Mouse (Mus musculus): ENCODE measurements at regions not wholly inside any gene's neighbourhood (a gene's known extent, or its start where the extent isn't known, plus 50 kb on each side); places are given as distances from the start of the nearest gene placed in this dataset.
A peak's percentile ranks its signal among the peaks of the same experiment; 100 is the strongest.

DNA sequence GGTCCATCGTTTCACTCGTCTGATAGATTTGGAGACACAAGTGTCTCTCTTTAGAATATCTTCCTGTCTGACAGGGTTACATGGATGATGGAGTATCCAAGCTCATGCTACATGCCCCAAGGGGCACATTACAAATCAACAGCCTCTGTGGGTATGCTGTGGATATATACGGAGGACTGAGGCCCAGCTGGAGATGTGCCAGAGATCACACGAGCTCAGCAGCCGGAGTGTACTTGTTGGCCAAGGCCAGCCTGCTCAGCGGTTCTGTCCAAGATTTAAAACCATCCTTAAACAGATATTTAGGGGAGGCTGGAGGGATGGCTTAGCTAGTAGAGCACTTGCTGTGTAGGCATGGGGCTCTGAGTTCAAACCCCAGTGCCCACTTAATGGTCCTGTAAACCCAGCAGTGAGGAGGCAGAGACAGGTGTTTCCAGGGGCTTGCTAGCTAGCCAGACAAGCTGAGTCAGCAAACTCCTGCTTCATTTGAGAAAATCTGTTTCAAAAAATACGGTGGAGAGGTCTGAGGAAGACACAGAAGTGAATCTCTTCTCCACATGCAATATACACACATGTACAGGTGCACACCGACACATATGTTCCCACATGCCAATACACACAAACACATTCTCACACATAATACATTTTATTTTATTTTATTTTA is 85.6 kb upstream of the Aldh1b1 start:
- no peak for DNase-seq

DNA sequence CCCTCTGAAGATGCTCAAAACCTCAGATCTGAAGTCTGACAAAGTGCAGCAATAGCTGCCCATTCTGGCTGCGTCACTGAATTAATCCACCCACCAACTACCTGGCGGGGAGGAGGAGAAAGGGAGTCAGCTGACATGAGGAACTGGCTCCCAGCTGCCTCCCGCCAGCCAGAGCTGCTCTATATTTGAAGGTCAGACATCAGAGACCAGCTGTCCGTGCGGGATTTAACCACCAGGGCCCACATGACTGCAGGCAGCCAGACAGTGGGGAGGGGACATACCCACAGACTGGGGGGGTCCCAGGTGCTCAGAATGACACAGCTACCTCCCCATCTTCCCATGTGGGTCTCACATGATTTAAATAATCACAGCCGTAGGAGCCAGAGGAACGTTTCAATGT is 94.8 kb upstream of the Aldh1b1 start:
- DNase-seq, result no peak

DNA sequence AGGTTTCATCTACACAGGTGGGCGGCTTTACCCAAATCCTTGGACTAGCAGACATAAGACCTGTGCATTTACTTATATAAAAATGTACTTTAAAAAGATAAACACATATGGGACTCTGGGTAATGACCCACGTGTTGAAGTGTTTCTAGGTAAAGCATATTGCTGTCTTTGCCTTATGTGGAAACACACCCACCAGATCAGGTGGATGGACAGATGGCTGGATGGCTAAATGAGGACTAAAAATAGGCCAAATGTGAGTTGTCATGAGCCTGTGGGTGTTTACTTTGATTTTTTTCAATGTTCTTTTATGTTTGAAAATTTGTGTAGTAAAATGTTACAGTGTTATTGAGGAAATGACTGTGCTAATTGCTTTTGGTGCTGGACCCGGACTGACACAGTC is 99.2 kb upstream of the Aldh1b1 start:
- DNase-seq, result no peak

DNA sequence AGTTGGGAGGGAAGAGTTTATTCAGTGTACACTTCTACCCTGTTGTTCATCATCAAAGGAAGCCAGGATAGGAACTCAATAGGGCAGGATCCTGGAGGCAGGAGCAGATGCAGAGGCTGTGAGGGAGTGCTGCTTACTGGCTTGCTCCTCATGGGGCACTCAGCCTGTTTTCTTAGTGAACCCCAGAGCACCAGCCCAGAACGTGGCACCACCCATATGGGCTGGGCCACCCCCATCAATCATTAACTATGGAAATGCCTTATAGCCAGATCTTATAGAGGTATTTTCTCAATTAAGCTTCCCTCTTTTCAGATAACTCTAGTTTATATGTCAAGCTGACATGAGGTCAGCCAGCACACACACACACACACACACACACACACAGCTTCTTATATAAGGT is 103.6 kb upstream of the Aldh1b1 start:
- no peak for DNase-seq

DNA sequence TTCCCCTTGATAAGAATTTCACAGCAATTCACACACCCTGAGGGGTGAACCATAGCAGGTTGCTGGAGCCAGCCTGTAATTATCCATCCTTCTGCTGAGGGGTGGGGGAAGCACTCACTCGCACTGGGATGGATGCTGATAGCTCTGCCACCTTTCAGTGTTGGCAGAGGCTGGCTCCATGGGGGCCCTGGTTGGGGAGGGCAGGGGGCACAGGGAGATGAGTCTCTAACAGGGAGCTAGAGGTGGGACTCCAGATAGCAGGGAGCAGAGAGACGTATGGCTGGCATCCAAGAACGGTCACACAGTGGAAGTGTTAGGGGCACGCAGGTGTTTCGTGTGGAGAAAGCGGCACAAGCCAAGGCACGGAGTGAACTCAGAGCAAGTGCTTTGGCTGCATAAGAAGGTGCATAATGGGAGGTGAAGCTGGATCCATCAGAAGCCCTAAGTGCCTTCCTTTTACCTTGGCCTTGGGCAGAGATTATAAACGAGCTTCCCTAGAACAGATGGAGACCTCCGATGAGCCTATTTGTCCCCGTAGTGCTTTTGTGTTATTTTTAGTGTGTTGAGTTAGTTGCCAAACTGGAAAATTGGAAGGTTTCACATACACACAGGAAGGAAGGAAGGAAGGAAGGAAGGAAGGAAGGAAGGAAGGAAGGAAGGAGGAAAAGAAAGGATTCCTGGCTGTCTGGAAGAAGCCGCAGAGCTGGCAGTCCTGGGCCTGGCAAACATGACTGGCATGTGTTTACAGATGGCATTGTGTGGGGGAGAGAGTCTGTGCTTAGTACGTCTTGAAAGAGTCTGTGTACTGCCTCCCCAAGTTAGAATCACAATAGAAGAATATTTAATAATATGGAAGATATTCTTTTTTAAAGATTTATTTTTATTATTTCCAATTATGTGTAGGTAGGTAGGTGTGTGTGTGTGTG is 108.6 kb upstream of the Aldh1b1 start:
- DNase-seq, result no peak

DNA sequence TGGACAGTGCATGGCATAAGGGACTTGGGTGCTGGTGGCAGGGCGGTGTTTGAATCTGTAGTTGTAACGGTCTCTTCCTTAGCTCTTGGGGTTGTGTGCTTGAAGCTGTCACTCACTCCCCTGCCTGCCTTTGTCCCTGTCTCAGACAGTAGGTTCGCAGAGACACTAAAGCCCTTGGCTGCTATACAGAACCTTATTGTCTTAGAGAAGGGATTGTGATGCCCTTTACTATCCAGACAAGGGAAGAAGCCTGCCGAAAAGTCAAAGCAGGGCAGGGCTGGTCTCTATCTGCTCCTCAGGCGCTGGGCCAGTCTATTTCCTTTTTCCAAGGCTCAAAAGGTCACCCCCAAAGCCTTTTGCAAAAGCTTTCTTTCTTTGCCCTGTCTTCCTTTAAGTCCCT is 109.2 kb upstream of the Aldh1b1 start:
- no peak for DNase-seq

DNA sequence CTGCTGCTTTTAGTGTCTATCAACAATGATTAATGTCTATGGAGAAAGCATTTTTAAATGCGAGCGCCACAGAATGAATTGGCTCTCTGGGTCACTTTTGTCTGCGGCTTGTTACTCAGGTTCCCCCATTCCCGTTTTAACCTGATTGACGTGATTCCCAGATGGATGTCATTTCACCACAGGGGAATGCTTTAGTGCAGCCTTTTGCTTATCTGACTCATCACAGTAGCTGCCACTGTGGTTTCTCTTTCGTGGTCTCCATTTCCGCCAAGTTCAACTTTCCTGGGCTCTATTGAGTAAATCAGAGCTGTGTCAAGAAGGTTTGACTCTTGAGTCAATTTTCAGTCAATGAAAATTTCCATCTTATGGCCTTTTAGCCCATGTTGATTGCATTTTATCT is 110.6 kb upstream of the Aldh1b1 start:
- DNase-seq, result no peak

DNA sequence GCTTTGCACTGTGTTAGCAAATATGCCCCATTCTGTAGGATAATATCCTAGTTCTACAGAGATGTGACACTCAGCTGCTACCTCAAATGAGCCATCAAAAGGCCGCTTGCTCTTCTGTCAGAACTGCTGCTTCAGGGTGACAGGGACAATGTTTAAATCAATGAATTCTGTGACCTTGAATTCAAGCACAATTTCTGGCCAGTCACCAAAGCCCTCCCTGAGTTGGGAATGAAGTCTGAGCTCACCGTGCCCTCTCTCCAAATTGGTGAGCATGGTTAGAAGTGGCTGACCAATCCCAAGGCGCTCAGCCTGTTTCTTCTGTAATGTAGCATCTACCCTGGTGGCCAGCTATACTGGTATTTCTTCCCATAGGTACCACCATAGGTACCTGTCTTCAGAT is 113.8 kb upstream of the Aldh1b1 start:
- DNase-seq, result no peak

DNA sequence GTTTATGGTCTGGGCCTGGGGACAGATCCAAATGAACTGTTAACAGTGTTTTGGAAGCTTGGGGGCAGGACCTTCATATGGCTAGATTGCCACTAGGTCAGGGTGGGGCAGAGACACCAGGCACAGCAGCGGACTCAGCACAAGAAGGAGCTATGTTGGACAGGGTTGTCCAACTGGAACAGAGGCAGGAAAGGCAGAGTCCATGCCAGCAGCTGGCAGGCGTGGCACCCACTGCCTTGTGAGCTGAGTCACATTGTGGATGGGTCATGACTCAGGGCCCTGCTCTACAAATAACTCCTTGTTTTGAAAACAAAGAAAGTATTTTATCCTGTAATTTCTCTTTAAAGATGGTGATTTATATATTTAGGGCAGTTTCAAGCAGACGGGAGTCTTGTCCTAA is 115.6 kb upstream of the Aldh1b1 start:
- no peak for DNase-seq

DNA sequence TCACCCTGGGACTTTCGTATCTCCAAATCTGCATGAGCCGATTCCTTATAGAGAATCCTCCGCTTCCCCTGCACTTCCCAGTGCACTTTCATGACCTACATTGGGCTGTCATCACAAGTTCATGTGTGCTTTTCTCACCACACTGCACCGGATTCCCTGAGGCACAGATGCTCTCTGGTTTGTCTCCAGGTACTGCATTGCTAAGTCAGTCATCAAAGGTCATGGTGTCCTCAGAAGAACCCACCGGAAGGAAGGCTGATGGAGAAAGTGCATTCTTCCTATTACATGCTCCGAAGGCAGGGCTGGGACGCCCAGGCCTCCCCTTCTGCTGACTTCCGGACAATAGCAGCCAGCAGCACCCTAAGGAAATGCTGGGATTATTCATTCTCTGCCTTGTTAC is 116.1 kb upstream of the Aldh1b1 start:
- DNase-seq, result no peak

DNA sequence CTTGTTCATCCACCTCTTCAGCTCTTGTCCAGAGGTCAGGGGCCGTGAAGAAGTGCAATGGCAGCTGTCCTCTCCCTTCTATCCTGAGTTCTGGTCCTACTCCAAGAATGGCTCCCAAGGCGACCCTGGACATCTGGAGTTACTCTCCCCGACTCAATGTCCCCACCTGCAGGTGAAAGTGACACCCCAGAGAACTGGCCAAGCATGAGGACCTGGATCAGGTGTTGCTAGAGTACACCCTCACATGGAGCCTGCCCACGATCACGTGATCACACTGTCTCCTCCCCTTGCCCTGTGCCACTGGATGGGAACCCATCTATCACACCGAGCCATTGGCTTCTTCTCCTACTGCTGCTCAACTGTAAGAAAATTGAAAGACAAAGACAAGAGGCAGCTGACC is 122.7 kb upstream of the Aldh1b1 start:
- no peak for DNase-seq

DNA sequence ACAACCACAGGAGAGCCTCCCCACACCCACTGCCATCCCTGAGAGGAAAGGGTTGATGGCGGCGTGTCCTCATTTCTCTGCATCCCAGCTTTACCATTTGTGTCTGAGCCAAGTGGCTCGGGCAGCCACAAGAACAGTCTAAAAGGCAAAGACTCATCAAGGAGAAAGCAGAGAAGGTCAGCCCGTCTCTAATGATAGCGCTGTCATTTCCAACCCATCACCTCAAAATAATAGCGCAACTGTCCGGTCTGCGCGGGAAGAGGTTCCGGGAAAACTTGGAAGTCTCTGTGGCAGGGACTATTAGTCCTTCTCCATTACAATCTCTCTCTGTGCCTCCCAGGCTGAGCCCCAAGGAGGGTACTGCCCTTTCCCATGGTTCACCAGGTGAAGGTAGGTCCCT is 124.5 kb upstream of the Aldh1b1 start:
- no peak for DNase-seq

DNA sequence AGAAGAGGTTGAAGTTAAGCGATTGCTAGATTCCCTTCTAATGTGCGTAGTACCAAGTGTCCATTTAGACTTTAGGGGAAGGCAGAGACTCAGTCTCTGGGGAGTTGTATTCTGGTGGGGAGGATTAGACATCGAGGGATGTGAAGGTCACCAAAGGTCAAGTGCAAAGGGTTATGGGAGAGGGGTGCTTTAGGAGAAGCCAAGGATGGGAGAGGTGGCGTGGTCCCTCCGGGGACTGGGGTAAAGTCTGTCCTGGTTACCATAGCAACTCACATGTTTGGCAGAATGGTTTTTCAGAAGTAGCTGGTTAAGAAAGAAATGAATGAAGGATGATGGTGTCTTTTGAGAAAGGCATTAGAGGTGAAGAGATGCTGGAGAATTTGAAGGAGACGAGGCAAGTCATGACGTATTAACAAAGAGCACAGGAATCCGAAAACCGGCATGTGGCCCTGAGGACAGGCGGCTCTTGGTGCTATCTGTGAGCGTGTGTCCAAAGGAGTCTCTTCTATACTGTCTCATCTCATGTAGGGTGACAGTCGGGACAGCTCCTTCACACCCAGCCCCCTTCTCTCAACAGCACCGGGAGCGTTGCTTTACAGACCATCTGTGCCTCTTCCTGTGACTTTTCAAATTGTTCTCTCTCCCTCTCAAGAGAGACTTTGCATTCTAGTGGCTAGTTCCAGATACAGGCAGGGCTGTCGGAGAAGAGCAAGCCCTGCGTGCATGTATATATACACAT is 125.6 kb upstream of the Aldh1b1 start:
- DNase-seq, result peak; percentile 12

DNA sequence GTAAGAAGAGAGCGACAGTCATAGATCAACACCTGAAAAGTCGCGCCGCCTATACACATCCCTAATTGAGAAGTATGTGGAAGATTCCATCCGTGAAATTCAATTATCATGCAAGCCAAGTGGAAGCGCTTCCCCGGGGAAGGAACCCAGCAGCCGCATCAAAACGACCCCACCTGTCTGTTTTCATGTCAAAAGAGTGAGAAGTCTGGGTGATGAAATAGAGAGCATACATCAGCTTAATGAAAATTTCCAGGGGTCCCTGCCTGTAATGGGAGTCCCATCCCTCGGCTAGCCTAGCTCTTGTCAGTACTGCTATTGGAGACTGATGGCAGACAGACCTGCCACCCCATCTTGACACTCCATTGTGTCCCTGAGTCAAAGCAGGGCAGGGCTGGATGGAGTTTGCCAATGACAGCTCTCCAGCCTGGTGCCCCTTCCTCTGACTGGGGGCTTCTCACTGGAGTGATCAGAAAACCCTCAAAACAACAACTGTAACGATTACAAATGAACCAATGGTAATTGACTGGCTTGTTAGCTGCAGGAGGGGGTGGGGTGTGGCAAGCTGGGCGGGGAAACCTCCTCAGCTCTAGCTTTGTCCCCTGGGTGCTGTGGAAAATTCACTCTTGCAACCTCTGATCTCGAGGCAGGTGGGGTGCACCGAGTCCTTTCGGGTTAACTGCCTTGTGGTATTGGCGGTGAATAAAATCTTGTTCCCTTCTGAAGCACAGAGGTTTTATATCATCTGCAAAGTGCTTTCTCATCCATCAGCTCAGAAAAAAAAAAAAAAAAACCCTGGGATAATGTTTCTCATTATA is 126.4 kb upstream of the Aldh1b1 start:
- peak; percentile 27 for DNase-seq

DNA sequence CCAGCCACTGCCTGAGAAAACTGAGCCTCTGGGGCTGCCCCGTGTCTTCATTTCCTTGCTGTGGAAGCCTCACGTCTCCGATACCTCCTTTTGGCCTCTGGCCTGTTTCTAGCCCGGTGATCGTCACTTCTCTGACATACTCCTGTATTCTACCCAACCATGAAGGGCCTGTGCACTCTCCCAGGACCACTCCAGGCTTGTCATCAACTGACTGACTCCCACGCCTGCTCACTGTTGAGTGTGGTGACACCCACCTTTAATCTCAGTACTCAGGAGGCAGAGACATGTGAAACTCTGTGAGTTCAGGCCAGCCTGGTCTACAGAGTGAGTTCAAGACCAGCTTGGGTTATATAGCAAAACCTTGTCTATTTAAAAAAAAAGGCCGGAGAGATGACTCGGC is 132.1 kb upstream of the Shb start:
- DNase-seq, result no peak

DNA sequence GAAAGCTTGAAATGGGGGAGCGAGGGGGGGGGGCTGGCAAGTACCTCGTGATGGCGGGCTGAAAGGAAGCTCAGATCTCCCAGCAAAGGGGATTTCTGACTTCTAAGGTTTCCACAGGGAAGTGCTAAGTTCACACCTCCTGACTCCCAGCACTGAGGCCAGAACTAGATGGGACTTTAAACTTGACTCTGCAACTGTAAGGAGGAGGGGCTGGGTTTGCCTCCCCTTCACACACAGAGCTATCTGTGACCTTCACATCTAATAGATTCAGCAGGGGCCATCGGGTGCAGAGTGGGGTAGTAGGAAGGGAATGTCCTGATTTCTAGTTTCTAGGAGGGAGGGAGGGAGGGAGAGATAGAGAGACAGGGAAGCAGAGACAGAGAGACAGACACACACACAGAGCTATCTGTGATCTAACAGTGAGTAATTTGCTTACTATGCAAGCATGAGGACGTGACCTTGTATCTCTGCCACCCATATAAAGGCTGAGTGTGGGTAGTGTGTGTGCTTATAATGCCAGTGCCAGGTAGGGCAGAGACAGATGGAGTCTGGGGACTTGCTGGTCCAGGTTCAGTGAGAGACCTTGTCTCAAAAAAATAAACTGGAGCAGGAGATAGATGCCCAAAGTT is 125.2 kb upstream of the Shb start:
- DNase-seq, result no peak

DNA sequence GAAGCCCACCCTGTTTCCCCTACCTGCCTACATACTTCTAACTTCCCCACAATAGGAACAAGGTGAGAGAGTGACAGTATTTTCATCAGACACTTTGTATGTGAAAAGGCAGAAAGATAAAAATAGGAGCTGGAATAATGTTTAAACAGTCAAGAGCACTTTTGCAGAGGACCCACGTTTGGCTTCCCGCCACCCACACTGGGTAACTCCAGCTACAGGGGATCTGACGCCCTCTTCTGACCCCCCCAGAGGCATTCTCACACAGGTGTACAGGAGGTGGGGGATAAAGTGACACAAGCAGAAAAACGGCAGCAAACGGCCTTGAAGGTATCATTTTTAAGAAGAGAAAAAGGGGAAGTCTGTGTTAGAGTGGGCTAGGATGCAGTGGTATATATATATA is 123.5 kb upstream of the Shb start:
- DNase-seq, result no peak

DNA sequence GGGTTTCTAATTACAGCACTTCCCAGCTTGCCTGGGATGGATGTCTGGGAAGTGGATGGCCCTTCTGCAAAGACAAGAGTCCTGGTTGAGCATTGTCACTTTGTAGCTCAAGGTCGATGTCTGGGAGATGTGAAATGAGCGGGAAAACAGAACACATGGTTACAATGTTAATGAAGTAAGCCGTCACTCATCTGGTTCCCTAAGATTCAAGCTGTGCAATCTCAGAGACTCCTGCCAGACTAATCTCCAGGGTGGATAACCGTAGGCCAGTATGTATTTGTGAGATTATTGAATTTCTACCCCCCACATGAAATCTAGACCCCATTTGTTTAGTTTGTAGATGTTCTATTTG is 122.5 kb upstream of the Shb start:
- no peak for DNase-seq

DNA sequence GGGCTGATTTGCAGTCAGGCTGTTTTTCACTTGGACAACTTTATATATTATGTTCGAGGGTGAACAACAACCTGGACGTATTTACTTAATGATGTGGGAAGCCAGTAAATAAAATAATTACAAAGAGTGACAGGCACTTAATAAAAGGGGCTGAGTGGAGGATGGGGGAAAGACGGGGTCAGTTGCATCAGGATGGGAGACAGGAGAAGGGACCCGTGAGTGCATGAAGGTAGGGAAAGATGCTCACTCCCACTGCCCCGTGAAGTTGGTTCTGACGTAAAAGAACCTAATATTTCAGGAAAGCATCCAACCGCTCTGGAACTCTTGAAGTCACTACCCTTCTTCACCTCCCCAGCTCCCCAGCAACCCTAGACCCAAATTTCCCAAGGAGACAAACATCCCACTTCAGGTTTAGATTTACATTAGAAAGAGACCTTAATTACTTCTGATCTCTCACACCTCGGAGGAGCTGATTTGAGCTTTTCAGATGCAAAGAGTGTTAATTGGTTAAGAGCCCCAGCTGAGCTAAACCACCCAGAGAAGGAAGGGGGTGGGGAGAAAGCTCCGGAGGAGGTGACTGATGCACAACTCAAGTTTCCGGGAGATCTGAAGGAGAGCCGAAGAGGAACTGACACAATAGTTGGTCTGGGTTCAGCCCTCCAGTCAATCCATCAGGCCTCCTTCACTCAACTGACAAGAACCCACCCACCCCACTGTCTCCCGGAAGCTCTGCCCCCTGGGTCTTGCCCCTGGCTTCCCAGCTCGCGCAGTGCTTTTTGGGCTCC is 121.9 kb upstream of the Shb start:
- peak; percentile 73 for DNase-seq

DNA sequence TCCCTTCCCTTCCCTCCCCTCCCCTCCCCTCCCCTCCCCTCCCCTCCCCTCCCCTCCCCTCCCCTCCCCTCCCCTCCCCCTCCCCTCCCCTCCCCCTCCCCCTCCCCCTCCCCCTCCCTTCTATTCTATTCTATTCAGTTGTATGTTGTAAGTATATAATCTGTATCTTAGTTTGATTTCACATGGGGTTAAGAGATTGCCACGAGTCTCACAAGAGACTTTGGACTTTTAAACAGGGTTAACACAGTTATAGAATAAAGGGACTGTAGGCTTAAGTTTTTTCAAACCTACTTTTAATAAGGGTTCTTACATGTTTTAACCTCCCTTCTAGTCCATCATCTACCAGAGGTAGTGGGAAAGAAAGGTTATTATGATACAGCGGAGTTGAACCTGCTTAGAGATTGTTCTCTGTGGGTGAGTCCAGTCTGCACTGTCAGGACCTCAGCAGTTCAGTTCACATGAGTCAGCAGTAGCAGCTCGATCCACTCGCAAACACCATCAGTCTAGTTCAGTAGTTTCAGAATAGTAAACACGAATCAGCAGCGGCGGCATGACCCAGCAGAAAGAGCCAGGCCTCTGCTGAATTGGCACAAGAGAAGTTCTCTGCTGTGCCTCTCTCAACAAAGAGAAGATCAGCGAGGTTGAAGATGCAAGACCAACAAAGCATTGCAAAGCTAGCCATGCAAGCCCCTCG is 116.8 kb upstream of the Shb start:
- no peak for DNase-seq

DNA sequence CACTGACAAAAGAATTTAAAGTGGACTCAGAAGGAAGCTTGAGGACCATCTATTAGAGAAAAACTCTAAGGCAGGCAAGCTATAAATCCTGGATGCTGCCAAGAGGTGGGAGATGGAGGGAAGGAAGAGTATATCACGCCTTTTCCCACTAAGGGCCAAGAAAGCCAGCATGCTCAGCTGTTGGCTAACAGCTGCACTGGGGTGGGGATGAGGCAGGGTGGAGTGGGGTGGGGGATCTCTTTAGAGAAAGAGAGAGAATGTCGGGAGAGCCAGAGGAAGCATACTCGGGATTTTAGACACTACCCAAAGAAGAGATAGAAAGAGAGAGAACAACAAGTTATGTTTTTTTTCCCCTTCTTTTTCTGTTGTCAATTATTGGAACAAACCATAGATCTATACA is 115.2 kb upstream of the Shb start:
- no peak for DNase-seq

All from embryo, embryonic 11 days (tissue).